Mouse (Mus musculus) heart, embryonic 11.5 days (tissue): ENCODE data around the gene Cutc. TPM values are rescaled to one million over a fixed set of nuclear protein-coding genes. Genes with fewer than 3 reads are reported as not detected.

Experiments
- ATAC-seq: fragments of 200-750 bp; cut with Nextera tagmentation; replicated peaks from 2 replicates; pipeline ENCODE4 v1.8.0; 2017; ENCODE audit warnings: moderate library complexity; ENCODE audit not compliant: insufficient number of reproducible peaks, low FRiP score, low TSS enrichment
- H3K27ac ChIP-seq: fragments of 300-500 bp; sonication (generic); 2 replicates; pipeline ENCODE4 v1.5.1; 2014; ENCODE audit warnings: mild to moderate bottlenecking, low read depth, low read length
- H3K27me3 ChIP-seq: fragments of 300-500 bp; sonication (generic); 2 replicates; pipeline ENCODE4 v1.6.1; 2014; ENCODE audit warnings: mild to moderate bottlenecking, low read length, mixed read lengths; ENCODE audit not compliant: control insufficient read depth, insufficient read depth
- H3K36me3 ChIP-seq: fragments of 300-500 bp; sonication (generic); 2 replicates; pipeline ENCODE4 v1.6.1; 2014; ENCODE audit warnings: mild to moderate bottlenecking, low read length, moderate library complexity, mixed read lengths; ENCODE audit not compliant: control insufficient read depth, insufficient read depth
- H3K4me1 ChIP-seq: fragments of 300-500 bp; sonication (generic); 2 replicates; pipeline ENCODE4 v1.6.1; 2014; ENCODE audit warnings: low read length; ENCODE audit not compliant: control insufficient read depth, insufficient read depth
- H3K4me2 ChIP-seq: fragments of 300-500 bp; sonication (generic); 2 replicates; pipeline ENCODE4 v1.6.1; 2014; ENCODE audit warnings: mild to moderate bottlenecking, moderate library complexity
- H3K4me3 ChIP-seq: fragments of 300-500 bp; sonication (generic); 2 replicates; pipeline ENCODE4 v1.5.1; 2014; ENCODE audit warnings: low read depth, low read length
- H3K9ac ChIP-seq: fragments of 300-500 bp; sonication (generic); 2 replicates; pipeline ENCODE4 v1.6.1; 2014; ENCODE audit warnings: mild to moderate bottlenecking, low read depth, low read length, moderate library complexity
- H3K9me3 ChIP-seq: fragments of 300-500 bp; sonication (generic); replicated peaks from 2 replicates; pipeline ENCODE4 v1.6.1; 2016; ENCODE audit warnings: low read length; ENCODE audit not compliant: control insufficient read depth
- WGBS: fragments of 180-500 bp; shearing (Covaris S2); extraction: QIAGEN DNeasy Blood & Tissue Kit; methylation state at CpG from one replicate; pipeline ENCODE4 v1.1.7; 2014; ENCODE audit not compliant: insufficient replicate concordance; 5-methylcytosine and 5-hydroxymethylcytosine counted together
- polyA plus RNA-seq: library from polyadenylated mRNA; unstranded; fragments of >200 nt; fragmentation: Nextera tagmentation; extraction: Ambion mirVana; gene quantifications from 2 replicates; pipeline ENCODE4 v1.2.1, GENCODE M21; 2014

Cutc gene
- polyA plus RNA-seq, 1 experiment from 2014 or later, result 10.9 TPM

- H3K9me3 ChIP-seq, result no peaks in the 10 kb centered on the region
- no peaks in the 10 kb centered on the region for H3K27me3 ChIP-seq
- H3K4me2 ChIP-seq, result peak overlapping the region; percentile 16; the same call in 1 of the 2 replicates
- no peaks in the 10 kb centered on the region for H3K4me1 ChIP-seq
- no peak overlapping the region for H3K4me3 ChIP-seq
- no peak for ATAC-seq
- H3K27ac ChIP-seq, result no peak overlapping the region
- no peaks in the 10 kb centered on the region for H3K36me3 ChIP-seq
- WGBS, result 24% methylated on average over 10 of the region's 10 CpGs
- no peak overlapping the region for H3K9ac ChIP-seq
Measured at GRCm38 (mm10) chr19:43775433-43775832, 22.6 kb downstream of the Cutc start.

GRCm38 (mm10) chr19:43776561-43776960, 23.8 kb downstream of the Cutc start:
- H3K4me2 ChIP-seq, result no peak overlapping the region
- no peaks in the 10 kb centered on the region for H3K9me3 ChIP-seq
- ATAC-seq, result no peak
- no peaks in the 10 kb centered on the region for H3K4me1 ChIP-seq
- H3K27me3 ChIP-seq, result no peaks in the 10 kb centered on the region
- WGBS, result 67% methylated on average over 4 of the region's 4 CpGs
- no peak overlapping the region for H3K9ac ChIP-seq
- H3K27ac ChIP-seq, result no peak overlapping the region
- H3K4me3 ChIP-seq, result no peak overlapping the region
- H3K36me3 ChIP-seq, result no peaks in the 10 kb centered on the region

- H3K9ac ChIP-seq, result no peak overlapping the region
- ATAC-seq, result no peak
- H3K4me1 ChIP-seq, result no peaks in the 10 kb centered on the region
- H3K27me3 ChIP-seq, result no peaks in the 10 kb centered on the region
- no peak overlapping the region for H3K4me3 ChIP-seq
- H3K27ac ChIP-seq, result no peak overlapping the region
- H3K4me2 ChIP-seq, result no peak overlapping the region
- WGBS, result 78% methylated on average over 2 of the region's 2 CpGs
- no peaks in the 10 kb centered on the region for H3K36me3 ChIP-seq
- H3K9me3 ChIP-seq, result no peaks in the 10 kb centered on the region
Measured at GRCm38 (mm10) chr19:43777308-43777707, 24.5 kb downstream of the Cutc start.

DNA sequence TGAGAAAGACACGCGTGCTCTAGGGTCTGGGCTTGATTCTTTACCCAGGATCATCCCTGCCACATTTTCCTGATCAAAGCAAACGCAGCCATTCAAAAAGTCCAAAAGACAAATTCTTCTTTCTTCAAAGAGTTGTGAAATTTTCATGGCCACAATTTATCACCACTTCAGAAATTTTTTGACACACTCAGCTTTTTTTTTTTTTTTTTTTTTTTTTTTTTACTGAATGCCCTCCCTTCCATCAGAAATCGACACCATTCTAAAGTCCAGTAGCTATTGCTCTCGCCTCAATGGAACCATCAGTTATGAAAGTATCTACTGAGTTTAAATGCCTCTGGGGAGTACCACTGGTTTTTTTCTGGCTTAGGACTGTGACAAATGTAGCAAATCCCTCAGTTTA, 27.6 kb downstream of the Cutc start:
- Histone ChIP-seq H3K4me3 (no peak overlapping the region), H3K36me3 (no peaks in the 10 kb centered on the region), H3K27me3 (no peaks in the 10 kb centered on the region), H3K9me3 (no peaks in the 10 kb centered on the region), H3K9ac (no peak overlapping the region), H3K4me1 (no peaks in the 10 kb centered on the region), H3K27ac (no peak overlapping the region), H3K4me2 (no peak overlapping the region)
- 80% methylated on average over 5 of the region's 5 CpGs for WGBS
- ATAC-seq, result no peak

GRCm38 (mm10) chr19:43781980-43782379, 29.2 kb downstream of the Cutc start, which contains the start of gene Abcc2:
Gene Abcc2, plus strand, starts transcription at chr19:43782192.
- Histone ChIP-seq H3K27ac (no peak within 1 kb of the TSS), H3K27me3 (no peaks in the 10 kb centered on the region), H3K4me2 (no peak within 1 kb of the TSS), H3K36me3 (no peaks in the 10 kb centered on the region), H3K4me1 (no peaks in the 10 kb centered on the region), H3K9ac (no peak within 1 kb of the TSS), H3K4me3 (no peak within 1 kb of the TSS), H3K9me3 (no peaks in the 10 kb centered on the region)
- WGBS, result 74% methylated on average over 3 of the region's 3 CpGs
- ATAC-seq, result no peak

- no peak for ATAC-seq
- Histone ChIP-seq H3K4me2 (no peak overlapping the region), H3K27me3 (no peaks in the 10 kb centered on the region), H3K36me3 (no peaks in the 10 kb centered on the region), H3K27ac (no peak overlapping the region), H3K4me3 (no peak overlapping the region), H3K4me1 (no peaks in the 10 kb centered on the region), H3K9ac (no peak overlapping the region), H3K9me3 (no peaks in the 10 kb centered on the region)
- WGBS, result 71% methylated on average over 8 of the region's 8 CpGs
Measured at GRCm38 (mm10) chr19:43784761-43785160, 32.0 kb downstream of the Cutc start.

DNA sequence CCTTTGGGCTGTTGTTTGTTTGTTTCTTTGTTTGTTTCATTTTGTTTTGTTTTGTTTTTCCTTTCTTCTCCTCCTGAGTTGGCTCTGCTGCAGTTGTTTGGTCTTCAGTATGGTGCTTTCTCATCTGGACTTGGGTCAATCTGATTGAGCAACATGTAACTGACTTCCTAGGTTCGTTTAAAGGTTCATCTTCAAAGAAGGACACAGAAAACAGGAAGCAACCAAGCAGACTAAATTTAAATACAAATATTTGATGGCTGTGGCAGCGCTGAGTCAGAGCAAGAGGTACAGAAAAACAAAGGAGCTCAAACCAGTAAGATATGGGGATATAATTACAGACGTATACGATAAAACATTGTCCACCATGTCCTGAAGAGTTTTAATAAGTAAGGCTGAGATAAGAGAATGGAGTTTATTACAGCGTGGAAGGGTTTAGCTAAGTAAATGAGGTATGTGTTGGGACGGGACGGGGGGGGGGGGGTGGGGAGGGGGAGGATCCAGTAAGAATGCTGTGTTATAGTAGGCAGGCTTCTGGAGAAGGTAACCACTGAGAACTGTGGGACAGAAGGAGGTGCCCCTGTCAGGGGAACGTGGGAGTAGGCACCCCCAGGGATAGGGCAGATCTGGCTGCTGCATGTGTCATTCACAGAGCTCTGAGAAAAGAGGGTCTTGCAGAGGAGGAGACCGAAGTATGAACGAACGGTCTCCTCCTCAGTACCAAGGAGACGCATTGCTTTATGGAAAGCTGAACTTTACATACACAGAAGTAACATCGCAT, 33.6 kb downstream of the Cutc start:
- Histone ChIP-seq H3K4me2 (no peak overlapping the region), H3K9me3 (no peaks in the 10 kb centered on the region), H3K27me3 (no peaks in the 10 kb centered on the region), H3K27ac (no peak overlapping the region), H3K4me1 (no peaks in the 10 kb centered on the region), H3K4me3 (no peak overlapping the region), H3K9ac (no peak overlapping the region), H3K36me3 (no peaks in the 10 kb centered on the region)
- WGBS, result 70% methylated on average over 13 of the region's 13 CpGs
- no peak for ATAC-seq

GRCm38 (mm10) chr19:43789817-43790216, 37.0 kb downstream of the Cutc start:
- Histone ChIP-seq H3K9me3 (no peaks in the 10 kb centered on the region), H3K9ac (no peak overlapping the region), H3K4me2 (no peak overlapping the region), H3K4me1 (no peaks in the 10 kb centered on the region), H3K4me3 (no peak overlapping the region), H3K27ac (no peak overlapping the region), H3K27me3 (no peaks in the 10 kb centered on the region), H3K36me3 (no peaks in the 10 kb centered on the region)
- WGBS, result 90% methylated on average over 7 of the region's 7 CpGs
- no peak for ATAC-seq

GRCm38 (mm10) chr19:43792537-43792936, 39.7 kb downstream of the Cutc start:
- ATAC-seq, result no peak
- 77% methylated on average over 4 of the region's 4 CpGs for WGBS
- H3K4me1 ChIP-seq, result no peaks in the 10 kb centered on the region

More at GRCm38 (mm10) chr19:43792537-43792936, 39.7 kb downstream of the Cutc start:
- Histone ChIP-seq H3K4me3 (no peak overlapping the region), H3K4me2 (no peak overlapping the region), H3K27me3 (no peaks in the 10 kb centered on the region), H3K9me3 (no peaks in the 10 kb centered on the region), H3K36me3 (no peaks in the 10 kb centered on the region), H3K9ac (no peak overlapping the region), H3K27ac (no peak overlapping the region)
